Mouse (Mus musculus): ENCODE data around the gene Mgll. TPM values are rescaled to one million over a fixed set of nuclear protein-coding genes. Genes with fewer than 3 reads are reported as not detected.

The Mgll gene
- total RNA-seq, 2 experiments from 2014 or later = 64.9 to 70.5 TPM

- DNase-seq = no peak
Observed at GRCm38 (mm10) chr6:88839135-88839970, 115.1 kb downstream of the Mgll start.

GRCm38 (mm10) chr6:88840211-88840610 is 116.0 kb downstream of the Mgll start:
- intact Hi-C loops (cut with DNase I; ENCODE audit: low total_unique reads) = no loop called here
- no peak for DNase-seq

More at GRCm38 (mm10) chr6:88839135-88839970, 115.1 kb downstream of the Mgll start:
- intact Hi-C loops (cut with DNase I; ENCODE audit: low total_unique reads) = no loop called here

- intact Hi-C loops (cut with DNase I; ENCODE audit: low total_unique reads) = no loop called here
- no peak for DNase-seq
Observed at GRCm38 (mm10) chr6:88840791-88841513, 116.7 kb downstream of the Mgll start.

- DNase-seq = no peak
- intact Hi-C loops (cut with DNase I; ENCODE audit: low total_unique reads) = no loop called here
Observed at GRCm38 (mm10) chr6:88841514-88841780, 117.2 kb downstream of the Mgll start.

- intact Hi-C loops (cut with DNase I; ENCODE audit: low total_unique reads) = no loop called here
Observed at GRCm38 (mm10) chr6:88841781-88842689, 117.8 kb downstream of the Mgll start, which contains the start of gene Abtb1. Abtb1 (minus strand) TSS chr6:88841984.

GRCm38 (mm10) chr6:88842731-88843151 is 118.5 kb downstream of the Mgll start:
- intact Hi-C loops (cut with DNase I; ENCODE audit: low total_unique reads) = no loop called here
- peak; percentile 45 for DNase-seq

More at GRCm38 (mm10) chr6:88841781-88842689, 117.8 kb downstream of the Mgll start, which contains the start of gene Abtb1:
- DNase-seq = peak; percentile 99

- intact Hi-C loops (cut with DNase I; ENCODE audit: low total_unique reads) = no loop called here
- DNase-seq = no peak
Observed at GRCm38 (mm10) chr6:88843241-88843640, 119.0 kb downstream of the Mgll start.

GRCm38 (mm10) chr6:88843781-88844725 is 119.8 kb downstream of the Mgll start:
- intact Hi-C loops (cut with DNase I; ENCODE audit: low total_unique reads) = no loop called here
- DNase-seq = no peak

GRCm38 (mm10) chr6:88844901-88845565 is 120.8 kb downstream of the Mgll start:
- intact Hi-C loops (cut with DNase I; ENCODE audit: low total_unique reads) = no loop called here
- no peak for DNase-seq

GRCm38 (mm10) chr6:88847571-88847970 is 123.4 kb downstream of the Mgll start:
- DNase-seq = no peak
- intact Hi-C loops (cut with DNase I; ENCODE audit: low total_unique reads) = no loop called here

GRCm38 (mm10) chr6:88849270-88849669 is 125.1 kb downstream of the Mgll start:
- DNase-seq = no peak

GRCm38 (mm10) chr6:88850034-88850433 is 125.8 kb downstream of the Mgll start:
- intact Hi-C loops (cut with DNase I; ENCODE audit: low total_unique reads) = loop anchor here (5.0 kb wide), 1 partner anchor 298 kb away; no protein-coding TSS in a partner anchor
- no peak for DNase-seq

More at GRCm38 (mm10) chr6:88849270-88849669, 125.1 kb downstream of the Mgll start:
- intact Hi-C loops (cut with DNase I; ENCODE audit: low total_unique reads) = no loop called here

- intact Hi-C loops (cut with DNase I; ENCODE audit: low total_unique reads) = loop anchor here (5.0 kb wide), 1 partner anchor 302 kb away; no protein-coding TSS in a partner anchor
Observed at GRCm38 (mm10) chr6:88854509-88854908, 130.3 kb downstream of the Mgll start.

GRCm38 (mm10) chr6:88855636-88856035 is 131.4 kb downstream of the Mgll start:
- intact Hi-C loops (cut with DNase I; ENCODE audit: low total_unique reads) = no loop called here
- no peak for DNase-seq

More at GRCm38 (mm10) chr6:88854509-88854908, 130.3 kb downstream of the Mgll start:
- DNase-seq = no peak

GRCm38 (mm10) chr6:88857249-88857648 is 133.0 kb downstream of the Mgll start:
- intact Hi-C loops (cut with DNase I; ENCODE audit: low total_unique reads) = no loop called here
- peak; percentile 61 for DNase-seq

GRCm38 (mm10) chr6:88857830-88858229 is 133.6 kb downstream of the Mgll start:
- intact Hi-C loops (cut with DNase I; ENCODE audit: low total_unique reads) = no loop called here
- no peak for DNase-seq

- intact Hi-C loops (cut with DNase I; ENCODE audit: low total_unique reads) = no loop called here
- DNase-seq = no peak
Observed at GRCm38 (mm10) chr6:88858341-88858740, 134.1 kb downstream of the Mgll start.

- no peak for DNase-seq
- intact Hi-C loops (cut with DNase I; ENCODE audit: low total_unique reads) = no loop called here
Observed at GRCm38 (mm10) chr6:88860914-88861313, 136.7 kb downstream of the Mgll start.

Measured in gastrocnemius, postnatal 14 days (tissue).